ENCODE assay signal across 24 mouse cellular contexts in the genomic region with DNA sequence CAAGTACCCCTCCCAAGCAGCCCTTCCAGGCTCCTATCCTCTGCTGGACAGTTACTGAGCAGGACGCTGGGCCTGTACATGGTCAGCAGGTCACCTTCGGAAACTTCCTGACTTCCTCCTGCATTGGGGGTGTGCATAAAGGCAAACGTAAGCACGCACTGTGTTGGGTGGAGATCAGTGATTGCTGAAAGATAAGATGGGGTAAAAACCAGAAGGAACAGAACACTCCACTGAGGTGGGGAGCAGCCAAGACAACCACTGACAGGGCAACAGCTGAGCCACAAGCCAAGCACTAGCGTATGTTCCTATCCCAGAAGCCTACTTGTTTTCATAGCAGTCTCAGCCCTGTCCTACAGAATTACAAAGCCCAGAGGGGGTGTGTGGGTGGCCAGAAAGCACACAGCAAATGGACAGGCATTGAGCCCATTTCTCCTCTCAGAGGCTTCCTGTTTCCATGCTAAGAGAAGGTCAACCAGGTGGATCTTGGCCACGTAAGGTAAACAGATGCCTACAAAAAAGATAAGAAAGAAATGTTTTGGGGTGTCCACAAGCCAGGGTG. TPM values are rescaled to one million over a fixed set of nuclear protein-coding genes. Genes with fewer than 3 reads are reported as not detected.
DNase-seq lines count a peak whose midpoint lies in the region; ATAC-seq lines count a peak whose summit lies in the region.
"Had no signal": no experiment of that assay in that cellular context is flagged by ENCODE, and none has a peak within 500 bp of the region (broad histone marks: within the 10 kb centered on the region; RNA-seq: fewer than 3 reads in every experiment).

No protein-coding gene starts in this region.

- peak overlapping the region; percentile 50 for H3K27ac ChIP-seq in liver, embryonic 13.5 days
- H3K27ac ChIP-seq in liver, embryonic 15.5 days (replicated peaks): peak overlapping the region; percentile 35; the same call in 1 of the 2 replicates
- H3K27ac ChIP-seq: embryonic facial prominence, embryonic 15.5 days; forebrain, embryonic 15.5 days; heart, embryonic 10.5 days; hindbrain, embryonic 10.5 days; intestine, embryonic 15.5 days; liver, embryonic 14.5 days; midbrain, embryonic 12.5 days had no signal

- no peak overlapping the region for H3K4me2 ChIP-seq in liver, embryonic 13.5 days
- H3K4me2 ChIP-seq in liver, embryonic 15.5 days: no peak overlapping the region
- H3K4me2 ChIP-seq: embryonic facial prominence, embryonic 15.5 days; forebrain, embryonic 15.5 days; intestine, embryonic 15.5 days; midbrain, embryonic 12.5 days had no signal

- 44% methylated on average over 6 of the region's 6 CpGs for WGBS in liver, embryonic 13.5 days (ENCODE audit: insufficient replicate concordance)
- 33% methylated on average over 6 of the region's 6 CpGs for WGBS in liver, embryonic 15.5 days (ENCODE audit: insufficient replicate concordance)

- peak; percentile 36 for DNase-seq in cerebellum, adult 9-11 months
- no peak for DNase-seq in cerebellum, adult 8-10 months
- DNase-seq in liver, embryonic 13.5 days: no peak
- no peak for DNase-seq in liver
- no peak for DNase-seq in urinary bladder, postnatal 10 days (ENCODE audit: low spot score)
- no peak for DNase-seq in lung, postnatal 36 days
- DNase-seq: adrenal gland, postnatal 14 days; kidney, adult 8-10 months; kidney, postnatal 10 days; layer of hippocampus, postnatal 36 days; thymus, adult 18-20 months; thymus, postnatal 36 days had no signal

- peaks cover 24% of the 10 kb centered on the region for H3K27me3 ChIP-seq in liver, embryonic 13.5 days
- H3K27me3 ChIP-seq in liver, embryonic 15.5 days: peaks cover 16% of the 10 kb centered on the region
- H3K27me3 ChIP-seq: embryonic facial prominence, embryonic 15.5 days; forebrain, embryonic 15.5 days; intestine, embryonic 15.5 days had no signal

- ATAC-seq in liver, embryonic 13.5 days (ENCODE audit: low read depth): no peak
- no peak for ATAC-seq in liver, embryonic 15.5 days (ENCODE audit: insufficient read depth)
- ATAC-seq: forebrain, embryonic 15.5 days; hindbrain, embryonic 16.5 days; intestine, embryonic 15.5 days; lung, postnatal 0 days had no signal

- H3K36me3 ChIP-seq in liver, embryonic 13.5 days: no peaks in the 10 kb centered on the region
- H3K36me3 ChIP-seq in liver, embryonic 15.5 days (replicated peaks): no peaks in the 10 kb centered on the region
- H3K36me3 ChIP-seq: embryonic facial prominence, embryonic 15.5 days; forebrain, embryonic 15.5 days; heart, embryonic 10.5 days; hindbrain, embryonic 10.5 days; intestine, embryonic 15.5 days; midbrain, embryonic 12.5 days had no signal

- H3K4me3 ChIP-seq in liver, embryonic 13.5 days (replicated peaks): no peak overlapping the region
- no peak overlapping the region for H3K4me3 ChIP-seq in liver, embryonic 15.5 days (replicated peaks)
- H3K4me3 ChIP-seq: embryonic facial prominence, embryonic 15.5 days; forebrain, embryonic 15.5 days; heart, embryonic 10.5 days; hindbrain, embryonic 10.5 days; intestine, embryonic 15.5 days; midbrain, embryonic 12.5 days had no signal

- H3K9ac ChIP-seq in liver, embryonic 13.5 days: 0 out of 2 replicates have a peak overlapping the region, but pooled peaks have one; percentile 9
- no peak overlapping the region for H3K9ac ChIP-seq in liver, embryonic 15.5 days
- H3K9ac ChIP-seq: embryonic facial prominence, embryonic 15.5 days; forebrain, embryonic 15.5 days; intestine, embryonic 15.5 days; liver, embryonic 14.5 days; midbrain, embryonic 12.5 days had no signal

- no peaks in the 10 kb centered on the region for H3K9me3 ChIP-seq in liver, embryonic 13.5 days (replicated peaks)
- no peaks in the 10 kb centered on the region for H3K9me3 ChIP-seq in liver, embryonic 15.5 days (replicated peaks)
- H3K9me3 ChIP-seq: embryonic facial prominence, embryonic 15.5 days; forebrain, embryonic 15.5 days; heart, embryonic 10.5 days; hindbrain, embryonic 10.5 days; intestine, embryonic 15.5 days; midbrain, embryonic 12.5 days had no signal

- peaks cover 88% of the 10 kb centered on the region for H3K4me1 ChIP-seq in liver, embryonic 13.5 days (replicated peaks)
- peaks cover 84% of the 10 kb centered on the region for H3K4me1 ChIP-seq in liver, embryonic 15.5 days (replicated peaks)

RNA-seq across cellular contexts. Expression of gene Fcnb, which starts 12.1 kb away (rescaled TPM):
- polyA plus RNA-seq in liver, embryonic 13.5 days (2015; fragmentation: Nextera tagmentation; extraction: Ambion mirVana): 10.6 and 13.1 TPM in 2 replicates
- 63.9 and 70.8 TPM in 2 replicates for polyA plus RNA-seq in liver, embryonic 15.5 days (2015; fragmentation: Nextera tagmentation; extraction: Ambion mirVana)
- polyA plus RNA-seq: C2C12; heart, embryonic 10.5 days; hindbrain, embryonic 10.5 days; hindbrain, embryonic 16.5 days; midbrain, embryonic 12.5 days; small intestine, adult 2 months had no signal
